In genomic region chr9:74974758-74975157, GRCm38 (mm10) we compare ENCODE assay signal across 8 mouse cellular contexts. TPM values are rescaled to one million over a fixed set of nuclear protein-coding genes. Genes with fewer than 3 reads are reported as not detected.
DNase-seq lines count a peak whose midpoint lies in the region; ATAC-seq lines count a peak whose summit lies in the region.

No protein-coding gene starts in this region.

- peaks cover 51% of the 10 kb centered on the region for H3K4me1 ChIP-seq in forebrain, embryonic 13.5 days
- peaks cover 47% of the 10 kb centered on the region for H3K4me1 ChIP-seq in hindbrain, embryonic 13.5 days (replicated peaks)
- H3K4me1 ChIP-seq in lung, embryonic 16.5 days (replicated peaks; ENCODE audit: control insufficient read depth, insufficient read depth, low read length): peaks cover 19% of the 10 kb centered on the region
- peaks cover 17% of the 10 kb centered on the region; the same call in 1 of the 2 replicates for H3K4me1 ChIP-seq in stomach, embryonic 14.5 days (ENCODE audit: control insufficient read depth, insufficient read depth, low read length)

- H3K9me3 ChIP-seq in forebrain, embryonic 13.5 days (replicated peaks): no peaks in the 10 kb centered on the region
- no peaks in the 10 kb centered on the region for H3K9me3 ChIP-seq in hindbrain, embryonic 13.5 days
- no peaks in the 10 kb centered on the region for H3K9me3 ChIP-seq in lung, embryonic 16.5 days (ENCODE audit: control insufficient read depth, low read length)
- no peaks in the 10 kb centered on the region for H3K9me3 ChIP-seq in stomach, embryonic 14.5 days (ENCODE audit: control insufficient read depth, low read depth, low read length)

- DNase-seq in frontal cortex, postnatal 14 days (ENCODE audit: low spot score in 2 of 2): no peak
- peak; percentile 48 for DNase-seq in adrenal gland, postnatal 25 days
- DNase-seq in frontal cortex, postnatal 10 days (ENCODE audit: low spot score in 2 of 2): no peak

- no peaks in the 10 kb centered on the region for H3K27me3 ChIP-seq in forebrain, embryonic 13.5 days
- no peaks in the 10 kb centered on the region for H3K27me3 ChIP-seq in hindbrain, embryonic 13.5 days
- H3K27me3 ChIP-seq in lung, embryonic 16.5 days (ENCODE audit: control insufficient read depth, insufficient read depth, low read depth, low read length): no peaks in the 10 kb centered on the region
- H3K27me3 ChIP-seq in stomach, embryonic 14.5 days (ENCODE audit: control insufficient read depth, insufficient read depth, low read length): no peaks in the 10 kb centered on the region

- peak overlapping the region; percentile 98 for H3K27ac ChIP-seq in forebrain, embryonic 13.5 days
- peak overlapping the region; percentile 98 for H3K27ac ChIP-seq in hindbrain, embryonic 13.5 days
- H3K27ac ChIP-seq in lung, embryonic 16.5 days (ENCODE audit: low read length): peak overlapping the region; percentile 85
- 0 out of 2 replicates have a peak overlapping the region, but pooled peaks have one; percentile 7 for H3K27ac ChIP-seq in stomach, embryonic 14.5 days (ENCODE audit: low read length)

- H3K4me3 ChIP-seq in forebrain, embryonic 13.5 days: no peak overlapping the region
- no peak overlapping the region for H3K4me3 ChIP-seq in hindbrain, embryonic 13.5 days
- H3K4me3 ChIP-seq in lung, embryonic 16.5 days (ENCODE audit: low read length): peak overlapping the region; percentile 13
- H3K4me3 ChIP-seq in stomach, embryonic 14.5 days (ENCODE audit: low read depth, low read length): no peak overlapping the region

- peak; percentile 11; the same call in 1 of the 2 replicates for ATAC-seq in frontal cortex, adult (ENCODE audit: low TSS enrichment)
- no peak for ATAC-seq in forebrain, embryonic 13.5 days
- ATAC-seq in hindbrain, embryonic 13.5 days (ENCODE audit: low FRiP score): no peak
- no peak for ATAC-seq in lung, embryonic 16.5 days (ENCODE audit: low read depth)
- no peak for ATAC-seq in stomach, embryonic 14.5 days (ENCODE audit: insufficient number of reproducible peaks, insufficient read depth, low FRiP score, low read depth)

- peak overlapping the region; percentile 68 for H3K4me2 ChIP-seq in forebrain, embryonic 13.5 days
- H3K4me2 ChIP-seq in hindbrain, embryonic 13.5 days: peak overlapping the region; percentile 64
- peak overlapping the region; percentile 73 for H3K4me2 ChIP-seq in lung, embryonic 16.5 days (ENCODE audit: low read depth, low read length)
- peak overlapping the region; percentile 29 for H3K4me2 ChIP-seq in stomach, embryonic 14.5 days (replicated peaks; ENCODE audit: low read depth, low read length)

- 2% methylated on average over 11 of the region's 11 CpGs for WGBS in forebrain, embryonic 13.5 days
- WGBS in hindbrain, embryonic 13.5 days: 1% methylated on average over 11 of the region's 11 CpGs
- WGBS in lung, embryonic 16.5 days: 5% methylated on average over 11 of the region's 11 CpGs
- WGBS in stomach, embryonic 14.5 days: 6% methylated on average over 11 of the region's 11 CpGs

- no peaks in the 10 kb centered on the region for H3K36me3 ChIP-seq in forebrain, embryonic 13.5 days (ENCODE audit: poor library complexity, severe bottlenecking)
- H3K36me3 ChIP-seq in hindbrain, embryonic 13.5 days: no peaks in the 10 kb centered on the region
- H3K36me3 ChIP-seq in lung, embryonic 16.5 days (ENCODE audit: control insufficient read depth, insufficient read depth, low read length): no peaks in the 10 kb centered on the region
- no peaks in the 10 kb centered on the region for H3K36me3 ChIP-seq in stomach, embryonic 14.5 days (ENCODE audit: control insufficient read depth, insufficient read depth, low read length)

- peak overlapping the region; percentile 51 for H3K9ac ChIP-seq in forebrain, embryonic 13.5 days
- H3K9ac ChIP-seq in hindbrain, embryonic 13.5 days: peak overlapping the region; percentile 77
- peak overlapping the region; percentile 35; the same call in 1 of the 2 replicates for H3K9ac ChIP-seq in lung, embryonic 16.5 days (ENCODE audit: low read length)
- H3K9ac ChIP-seq in stomach, embryonic 14.5 days (replicated peaks; ENCODE audit: low read depth, low read length): no peak overlapping the region

RNA-seq across cellular contexts. Expression of gene Fam214a, which starts 22.1 kb away (rescaled TPM):
- total RNA-seq in adrenal gland, postnatal 25 days (2021): 110 and 125 TPM in 2 replicates
- polyA plus RNA-seq in forebrain, embryonic 13.5 days (2015; fragmentation: Nextera tagmentation; extraction: Ambion mirVana): 25.7 and 28.4 TPM in 2 replicates
- polyA plus RNA-seq in hindbrain, embryonic 13.5 days (2015; fragmentation: Nextera tagmentation; extraction: Ambion mirVana): 27.0 and 30.2 TPM in 2 replicates
- polyA plus RNA-seq in lung, embryonic 16.5 days (2015; fragmentation: Nextera tagmentation; extraction: Ambion mirVana): 11.5 and 12.1 TPM in 2 replicates
- 14.2 and 15.0 TPM in 2 replicates for polyA plus RNA-seq in stomach, embryonic 14.5 days (2014; fragmentation: Nextera tagmentation; extraction: Ambion mirVana)

Comparison
In these comparisons a context has a peak if more than half of its experiments do, and no peak if none do; other contexts are left out.
1. H3K27ac ChIP-seq: peak in every context shown above with its lines; median percentile 98 in forebrain, embryonic 13.5 days; 98 in hindbrain, embryonic 13.5 days; 85 in lung, embryonic 16.5 days; 7 in stomach, embryonic 14.5 days.